Mouse (Mus musculus) 416B (cell line): ENCODE data around the gene Gtf3c5.

Experiments used
- DNase-seq: peaks from one replicate; pipeline ENCODE4 v3.0.0; 2011; ENCODE audit warnings: low read depth

Gtf3c5 gene

DNA sequence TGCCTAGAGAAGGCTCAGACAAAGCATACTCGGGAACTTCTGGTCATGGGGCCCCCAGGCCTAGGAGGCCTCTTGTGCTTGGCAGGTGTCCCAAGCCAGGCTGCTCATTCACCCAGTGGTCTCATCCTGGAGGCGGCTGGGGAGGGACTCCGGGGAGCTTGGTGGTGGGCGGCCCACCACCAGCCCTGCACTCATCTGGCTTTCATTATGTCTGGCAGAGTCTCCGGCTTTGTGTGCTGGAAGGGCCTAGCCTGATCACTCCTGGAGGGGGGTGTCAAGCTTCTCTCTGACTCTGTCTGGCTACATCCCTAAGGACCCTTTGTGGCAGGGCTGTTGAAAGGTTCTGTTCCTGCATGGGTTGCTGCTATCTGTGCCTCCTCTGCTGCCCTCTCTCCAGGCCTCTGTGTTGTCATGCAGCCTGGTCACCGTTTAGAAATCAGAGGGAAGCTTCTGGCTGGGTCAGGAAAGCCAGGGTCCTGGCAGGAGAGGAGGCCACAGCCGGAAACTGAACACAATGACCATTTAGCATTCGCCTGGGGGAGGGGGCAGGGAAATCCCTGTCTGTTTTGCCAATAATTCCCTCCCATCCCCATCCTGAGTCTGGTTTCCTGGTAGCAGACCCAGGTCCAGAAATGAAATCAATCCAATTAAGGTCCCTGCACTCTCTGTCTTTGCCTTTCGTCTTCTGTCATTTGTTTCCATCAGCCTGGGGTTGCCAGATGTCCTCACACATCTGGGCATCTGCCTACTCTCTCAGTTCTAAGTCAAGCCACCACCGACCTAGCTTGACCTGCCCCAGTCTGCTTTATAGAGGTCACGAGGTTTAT, 48.9 kb downstream of the Gtf3c5 start:
- no peak for DNase-seq

DNA sequence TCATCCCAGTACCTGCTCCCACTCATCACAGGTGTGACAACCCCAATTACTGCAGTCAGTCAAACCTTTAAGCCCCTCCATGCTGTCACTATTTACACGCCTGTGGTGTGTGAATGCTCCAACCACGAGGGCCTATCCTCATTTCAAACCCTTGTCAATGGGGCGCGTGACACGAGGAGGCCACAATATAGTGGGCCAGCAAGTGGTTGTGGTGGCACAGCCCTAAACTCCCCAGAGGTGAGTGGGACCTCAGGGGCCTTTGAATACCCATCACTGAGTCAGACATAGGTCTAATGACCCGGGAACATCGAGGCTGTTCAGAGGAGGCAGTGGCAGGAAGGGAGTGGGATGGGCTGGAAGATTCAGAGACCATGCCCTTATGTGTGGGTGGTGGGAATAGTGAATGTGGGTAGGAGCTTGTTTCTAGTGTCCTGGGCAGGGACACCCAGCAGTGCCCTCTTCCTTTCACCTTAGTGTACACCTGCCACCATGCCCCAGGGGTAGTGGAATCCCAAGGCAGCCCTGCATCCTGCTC, 49.6 kb downstream of the Gtf3c5 start:
- DNase-seq, result no peak

DNA sequence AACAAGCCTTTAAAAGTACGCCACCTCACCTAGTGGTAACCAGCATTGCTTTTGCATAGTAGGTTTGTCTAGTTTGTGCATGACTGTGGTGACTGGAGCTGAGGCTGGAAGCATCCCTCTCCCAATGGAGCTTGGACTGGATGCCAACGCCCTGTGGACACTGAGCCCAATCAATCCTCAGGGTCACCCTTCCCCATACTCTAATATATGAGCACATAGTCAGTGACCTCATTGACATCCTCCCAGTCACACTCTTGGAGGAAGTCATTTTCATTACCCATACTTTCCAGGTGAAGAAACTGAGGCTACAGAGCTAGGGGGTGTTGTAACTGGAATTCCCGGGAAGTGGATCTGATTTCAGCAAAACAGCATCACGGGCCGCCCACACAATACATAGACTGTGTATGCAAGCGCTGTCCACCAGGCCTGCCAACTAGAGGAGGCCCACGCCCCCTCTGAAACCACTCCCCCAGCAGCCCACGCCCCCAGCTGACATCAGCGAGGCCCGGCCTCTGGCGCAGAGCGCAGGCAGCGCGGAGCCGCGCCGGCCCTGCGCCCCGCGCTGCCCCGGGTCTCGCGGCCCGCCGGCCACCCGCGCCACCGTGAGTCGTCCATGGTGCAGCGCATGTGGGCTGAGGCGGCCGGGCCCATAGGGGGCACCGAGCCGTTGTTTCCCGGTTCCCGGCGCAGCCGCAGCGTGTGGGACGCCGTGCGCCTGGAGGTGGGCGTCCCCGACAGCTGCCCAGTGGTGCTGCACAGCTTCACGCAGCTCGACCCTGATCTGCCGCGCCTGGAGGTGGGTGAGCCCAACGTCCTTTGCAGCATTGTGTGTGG, 50.4 kb downstream of the Gtf3c5 start:
- no peak for DNase-seq

DNA sequence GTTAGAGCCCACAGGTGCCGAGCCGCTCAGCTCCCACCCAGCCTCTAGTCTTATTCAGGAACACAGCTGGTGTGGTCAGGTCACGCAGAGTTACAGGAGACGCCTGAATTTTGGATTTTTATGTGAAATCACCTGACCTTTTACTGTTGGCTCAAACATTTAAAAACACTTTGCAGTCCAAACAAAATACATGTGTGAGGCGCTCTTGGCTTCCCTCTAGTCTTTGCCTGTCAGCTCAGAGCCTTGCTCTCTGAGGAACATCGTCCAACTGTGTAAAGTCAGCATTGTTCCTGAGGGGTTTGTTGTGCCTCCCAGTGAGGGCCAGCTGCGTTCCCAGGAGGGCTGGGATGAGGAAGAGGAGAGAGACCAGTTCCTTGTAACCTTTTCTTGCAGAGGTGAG, 53.2 kb downstream of the Gtf3c5 start:
- DNase-seq, result no peak

DNA sequence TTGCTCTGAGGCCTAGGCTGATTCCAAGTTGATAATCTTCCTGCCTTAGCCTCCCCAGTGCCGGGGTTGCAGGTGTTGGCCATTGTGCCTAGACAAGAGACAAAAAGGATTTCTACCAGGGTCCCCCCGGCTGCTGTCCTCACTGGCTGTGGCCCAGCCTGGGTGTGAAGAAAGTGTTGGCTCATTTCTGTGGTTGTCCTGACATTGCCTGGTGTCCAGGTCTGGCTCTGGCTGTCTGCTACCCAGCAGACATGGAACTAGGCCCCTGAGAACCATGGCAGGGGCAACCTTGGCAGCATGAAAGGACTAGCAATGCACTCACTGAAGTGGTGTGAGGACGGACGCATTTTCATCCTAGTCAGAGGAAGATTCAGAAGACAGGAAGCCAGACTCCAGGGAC, 53.7 kb downstream of the Gtf3c5 start:
- no peak for DNase-seq

DNA sequence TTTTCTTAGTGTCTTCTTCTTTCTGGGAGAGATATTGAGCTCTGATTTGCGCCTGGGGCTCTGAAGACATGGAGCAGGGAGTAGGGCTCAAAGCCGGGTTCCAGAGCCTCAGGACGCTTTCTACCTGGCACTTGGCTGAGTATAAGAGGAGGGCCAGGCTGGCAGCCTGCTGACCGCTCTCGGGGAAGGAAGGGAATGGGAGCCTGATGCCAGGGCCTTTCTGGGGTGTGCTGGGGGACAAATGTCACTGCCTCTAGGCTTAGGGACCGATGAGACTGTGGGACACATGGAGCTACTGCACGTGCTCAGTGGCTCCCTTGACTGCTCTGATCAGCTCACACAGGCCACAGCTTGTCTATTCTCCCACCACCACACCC, 55.2 kb downstream of the Gtf3c5 start:
- DNase-seq, result no peak

DNA sequence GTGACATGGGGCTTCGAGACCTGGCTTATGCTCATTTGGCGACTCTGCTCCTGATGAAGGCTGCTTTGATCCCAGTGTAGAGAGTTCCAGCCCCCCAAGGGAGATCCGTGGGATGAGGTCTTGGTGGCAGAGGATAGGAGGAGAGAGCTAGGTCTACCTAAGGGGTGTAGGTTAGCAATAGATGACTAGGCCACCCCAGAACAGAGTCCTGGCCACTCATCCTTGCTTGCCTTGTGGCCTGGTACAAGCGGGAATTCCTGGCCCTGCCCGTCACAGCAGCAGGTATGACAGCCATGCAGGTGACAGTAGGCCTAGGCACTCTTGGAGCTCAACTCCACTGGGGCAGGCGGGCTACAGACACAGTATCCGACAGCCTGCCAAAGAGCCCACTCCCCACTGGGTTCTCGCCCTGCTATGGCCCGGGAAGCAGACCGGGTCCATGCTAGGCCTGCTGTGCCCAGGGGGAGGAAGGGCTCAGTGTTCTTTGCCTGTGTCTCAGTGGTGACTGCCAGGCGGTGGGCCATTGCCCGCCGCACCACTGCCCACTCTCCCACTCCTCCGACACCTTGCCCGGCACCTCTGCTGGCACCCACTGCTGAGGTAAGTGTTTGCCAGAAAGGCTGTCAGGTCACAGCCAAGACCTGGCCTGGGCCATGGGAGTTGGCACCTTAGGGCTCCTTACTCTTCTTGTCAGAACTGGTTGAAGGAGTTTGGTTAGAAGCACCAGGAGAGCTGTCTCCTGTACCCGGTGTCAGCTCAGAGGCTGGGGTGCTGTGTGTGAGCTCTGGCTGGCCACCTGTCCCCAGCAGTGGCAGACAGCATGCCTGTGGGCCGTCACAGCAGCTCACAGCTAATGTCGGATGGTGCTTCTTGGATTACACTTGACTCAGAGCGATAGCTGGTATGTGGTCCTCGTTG, 55.9 kb downstream of the Gtf3c5 start:
- DNase-seq, result no peak

DNA sequence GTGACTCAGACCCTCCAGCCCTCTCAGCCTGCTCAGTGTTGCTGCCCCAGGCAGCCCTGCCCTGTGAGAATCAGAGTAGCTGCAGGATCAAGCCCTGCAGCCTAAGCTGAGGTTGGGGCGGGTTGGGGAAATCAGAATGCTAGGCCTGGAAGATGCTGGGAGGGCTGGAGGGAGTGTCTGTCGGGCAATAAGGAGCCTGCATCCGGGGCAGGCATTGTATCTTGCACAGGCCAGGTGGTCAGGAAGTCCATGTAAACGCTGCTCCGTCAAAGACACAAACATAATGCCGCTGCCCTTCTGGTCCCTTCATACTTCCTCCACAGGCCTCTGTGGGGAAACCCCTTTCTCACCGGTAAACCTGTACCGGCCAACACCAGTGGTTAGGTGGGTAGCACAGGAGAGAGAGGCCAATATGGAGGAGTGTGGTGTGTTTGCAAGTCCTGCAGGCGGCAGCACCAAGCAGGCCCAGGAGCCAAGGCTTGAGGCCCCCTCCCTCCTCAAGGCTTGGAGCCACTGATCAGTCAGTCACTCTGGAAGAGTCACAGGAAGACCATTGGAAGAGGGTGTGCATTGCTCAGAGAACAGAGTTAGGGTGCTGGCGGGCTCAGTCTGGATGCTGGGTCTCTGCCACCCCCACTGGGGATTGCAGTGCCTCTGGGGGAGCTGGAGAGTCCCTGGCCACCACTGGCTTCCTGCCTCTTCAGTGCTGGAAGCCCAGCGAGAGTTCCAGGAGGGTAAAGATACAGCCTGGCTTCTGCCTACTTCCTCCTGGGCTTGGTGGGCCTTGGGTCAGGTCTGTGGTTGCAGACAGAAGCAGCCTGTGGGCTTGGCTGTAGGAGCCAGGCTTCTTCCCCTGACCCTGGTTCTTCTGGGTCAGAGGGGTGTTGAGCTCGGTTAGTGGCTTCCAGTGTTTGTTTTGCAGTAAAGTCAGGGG, 57.3 kb downstream of the Gtf3c5 start:
- peak; percentile 75 for DNase-seq

DNA sequence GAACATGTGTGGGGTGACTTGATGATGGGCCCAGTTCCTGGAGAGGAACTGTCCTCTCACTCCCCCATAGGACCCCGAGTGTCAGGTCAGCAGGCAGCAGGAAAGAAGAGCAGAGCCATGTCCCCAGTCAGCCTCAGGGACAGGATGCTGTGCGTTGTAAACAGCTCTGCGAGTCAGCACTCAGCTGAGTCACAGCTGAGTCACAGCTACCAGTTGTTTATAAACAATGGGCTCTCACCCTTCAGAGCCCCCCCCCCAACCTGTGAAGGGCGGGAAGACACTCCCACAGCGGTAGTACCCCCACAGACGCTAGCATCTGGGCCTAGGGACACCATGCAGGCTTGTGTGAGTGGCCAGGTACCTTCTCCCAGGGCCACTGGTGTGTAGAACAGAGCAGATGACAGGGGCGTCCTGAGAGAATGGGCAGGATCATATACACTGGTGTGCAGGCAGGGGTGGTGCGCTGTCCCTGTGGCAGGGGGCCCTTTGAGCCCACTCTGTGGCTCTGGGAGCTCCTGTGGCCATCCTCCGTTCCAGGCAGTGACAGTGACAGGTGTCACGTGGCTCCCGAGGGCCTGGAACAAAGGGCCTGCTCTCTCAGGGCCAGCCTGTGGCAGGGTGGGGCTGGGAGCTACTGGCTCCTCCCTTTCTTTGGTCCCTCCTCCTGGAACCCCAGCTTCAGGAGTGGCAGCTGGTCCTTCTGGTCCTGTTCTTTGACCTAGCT, 58.2 kb downstream of the Gtf3c5 start:
- DNase-seq, result peak; percentile 91

DNA sequence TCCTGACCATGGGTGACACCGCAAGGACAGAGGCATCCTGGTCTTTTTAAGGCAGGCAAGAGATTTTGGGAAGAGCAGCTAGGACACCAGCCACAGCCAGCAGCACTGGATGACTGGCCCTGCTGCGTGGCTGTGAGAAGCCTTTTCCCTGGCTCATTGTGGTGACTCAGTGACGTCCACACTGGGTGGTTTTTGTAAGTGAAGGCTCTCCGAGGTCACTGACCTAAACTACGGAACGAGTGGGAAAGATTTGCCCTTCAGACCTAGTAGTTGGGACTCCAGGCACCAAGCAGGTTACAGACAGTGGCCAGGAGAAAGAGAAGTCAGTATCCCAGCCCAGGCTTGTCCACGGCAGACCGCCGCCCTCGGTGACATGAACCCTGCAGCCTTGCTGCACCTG, 59.1 kb downstream of the Gtf3c5 start:
- DNase-seq, result peak; percentile 40

DNA sequence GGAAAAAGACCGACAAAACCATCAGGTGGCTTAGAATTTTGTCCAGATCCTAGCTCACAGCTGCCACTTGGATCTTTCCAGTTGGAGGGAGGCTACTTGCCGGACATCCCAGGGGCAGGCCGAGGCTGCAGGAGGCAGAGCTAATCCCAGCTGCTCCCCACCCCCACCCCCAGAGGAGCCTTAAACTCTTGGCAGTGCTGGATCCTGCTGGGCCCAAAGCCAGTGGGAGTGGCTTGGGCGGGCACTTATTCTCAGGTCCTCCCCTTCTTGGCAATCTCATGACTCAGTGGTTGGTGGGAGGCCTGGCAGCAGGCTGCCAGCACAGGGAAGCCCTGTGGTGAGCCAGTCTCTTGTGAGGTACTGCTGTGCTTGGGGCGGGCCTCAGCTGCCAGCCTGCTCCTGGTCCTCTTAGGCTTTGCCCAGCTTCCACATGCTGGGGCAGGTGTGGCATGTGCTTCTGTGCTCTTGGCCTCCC, 59.9 kb downstream of the Gtf3c5 start:
- peak; percentile 95 for DNase-seq

DNA sequence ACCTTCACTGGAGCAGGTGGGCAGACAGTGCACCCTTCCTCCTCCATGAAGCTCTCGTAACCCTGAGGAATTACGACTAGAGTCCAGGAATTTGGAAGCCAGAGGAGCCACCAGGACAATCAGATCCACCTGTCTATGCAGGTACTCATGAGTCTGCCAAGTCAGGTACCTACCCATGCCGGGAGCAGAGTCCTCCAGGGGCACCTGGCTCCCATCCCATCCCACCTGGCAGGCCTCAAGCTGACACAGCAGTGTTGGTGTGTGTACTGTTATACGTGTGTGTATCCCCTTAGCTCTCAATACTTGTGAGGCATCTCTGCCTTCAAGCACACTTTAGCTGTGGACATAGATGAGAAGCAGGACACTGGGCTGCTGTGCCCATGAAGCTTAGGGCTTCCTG, 61.4 kb downstream of the Gtf3c5 start:
- DNase-seq, result no peak

DNA sequence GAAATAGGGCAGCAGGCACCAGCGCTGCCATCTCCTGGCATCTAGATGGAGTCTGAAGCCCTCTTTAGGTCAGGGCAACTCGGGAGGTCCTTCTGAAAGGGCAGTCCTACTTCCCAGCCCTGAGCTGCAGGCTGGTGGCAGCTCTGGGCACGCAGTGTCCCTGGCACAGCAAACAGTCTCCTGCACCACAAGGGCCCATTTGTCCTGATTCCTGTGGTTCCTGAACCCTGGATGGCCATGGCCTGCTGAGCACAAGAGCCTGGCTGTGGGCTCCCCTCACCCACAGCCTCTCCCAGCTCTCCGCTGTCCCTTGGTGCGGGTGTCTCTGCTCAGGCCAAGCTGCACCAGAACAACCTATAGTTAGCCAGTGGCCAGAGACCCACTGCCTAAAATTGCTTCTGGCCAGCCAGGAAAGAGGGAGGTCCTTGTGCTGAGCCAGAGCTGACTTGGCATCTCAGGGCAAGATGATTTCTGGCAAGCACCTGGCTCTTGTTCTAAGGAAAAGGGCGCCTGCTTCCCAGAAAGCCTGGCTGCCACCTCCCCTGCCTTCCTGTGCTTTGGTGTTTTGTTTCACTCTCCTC, 61.9 kb downstream of the Gtf3c5 start:
- DNase-seq, result no peak

DNA sequence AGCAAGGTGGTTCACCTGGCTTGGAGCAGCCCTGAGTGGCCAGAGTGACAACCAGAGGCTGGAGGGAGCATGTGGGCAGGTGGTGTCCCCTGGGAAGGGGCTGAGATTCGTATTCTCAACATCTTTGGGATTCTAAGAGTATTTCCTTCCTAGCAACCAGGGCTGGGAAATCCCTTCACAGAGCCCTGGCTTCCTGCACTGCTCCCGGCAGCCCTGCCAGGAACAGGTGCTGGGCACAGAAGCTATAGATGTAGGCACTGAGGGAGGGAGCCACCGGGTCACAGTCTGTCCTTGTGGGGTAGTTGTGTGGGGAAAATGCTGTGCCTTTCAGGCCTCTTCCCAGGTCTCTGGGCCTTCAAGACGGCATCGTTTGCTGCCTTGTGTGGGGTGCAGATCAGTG, 63.0 kb downstream of the Gtf3c5 start:
- DNase-seq, result no peak

DNA sequence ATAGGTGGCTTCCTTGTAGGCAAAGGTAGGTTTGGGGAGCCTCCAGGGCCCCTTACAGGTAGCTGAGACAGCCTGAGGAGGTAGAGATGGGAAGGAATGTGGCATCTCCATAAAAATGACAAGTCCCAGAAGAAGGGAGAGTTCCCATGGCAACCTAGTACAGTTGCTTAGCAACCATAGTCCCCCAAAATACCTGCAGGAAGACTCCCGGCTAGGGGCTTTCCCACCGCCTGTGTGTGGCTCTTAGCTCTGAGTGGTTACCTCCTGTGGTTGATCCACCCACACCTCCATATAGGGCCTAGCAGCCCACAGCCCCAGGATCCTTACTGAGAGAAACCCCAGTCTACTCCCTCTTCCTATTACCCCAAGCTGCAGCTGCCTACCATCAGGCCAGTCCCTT, 65.3 kb downstream of the Gtf3c5 start:
- DNase-seq, result no peak

DNA sequence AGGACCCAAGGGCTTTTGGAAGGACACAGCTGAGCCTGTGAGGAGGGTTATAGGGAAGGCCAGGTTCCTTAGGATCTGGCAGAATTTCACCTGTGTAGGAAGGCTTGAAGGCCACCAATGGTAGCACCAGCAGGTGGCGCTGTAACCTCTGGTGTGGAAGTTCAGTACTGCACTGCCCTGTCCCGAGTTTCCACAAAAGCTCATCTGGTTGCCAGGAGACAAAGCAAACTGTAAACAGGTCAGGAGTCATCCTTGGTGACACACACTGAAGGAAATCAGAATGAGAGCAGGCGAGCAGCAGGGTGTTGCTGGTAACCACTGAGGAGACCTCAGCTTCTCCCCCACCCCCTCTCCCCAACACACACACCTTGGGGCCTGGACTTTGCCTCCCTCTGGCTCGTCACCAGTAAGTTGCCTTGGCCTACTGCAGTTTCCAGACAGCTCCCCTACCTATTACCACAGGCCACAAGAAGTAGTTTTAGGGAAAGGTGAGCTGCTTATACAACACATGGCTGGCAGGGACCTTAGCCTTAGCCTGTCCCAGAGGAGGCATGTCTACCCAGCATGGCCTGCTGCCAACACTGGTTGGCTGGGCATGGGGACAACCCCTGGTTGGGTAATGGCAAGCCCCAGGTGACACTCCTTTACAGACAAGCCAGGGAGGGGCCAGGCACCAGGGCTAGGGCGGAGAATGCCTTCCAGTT, 66.2 kb downstream of the Gtf3c5 start:
- peak; percentile 89 for DNase-seq
